Mouse (Mus musculus) natural killer cell, adult 2 months (primary cell): Measurements from ENCODE around the gene Fam189a2.

Experiments used
- DNase-seq, 2 experiments: peaks; one replicate each; pipeline ENCODE4 v3.0.0; 2022; ENCODE audit warnings: low spot score in 2 of 2

Gene Fam189a2

GRCm38 (mm10) chr19:24024667-24025066 lies 6.2 kb downstream of the Fam189a2 start:
- DNase-seq = no peak

DNA sequence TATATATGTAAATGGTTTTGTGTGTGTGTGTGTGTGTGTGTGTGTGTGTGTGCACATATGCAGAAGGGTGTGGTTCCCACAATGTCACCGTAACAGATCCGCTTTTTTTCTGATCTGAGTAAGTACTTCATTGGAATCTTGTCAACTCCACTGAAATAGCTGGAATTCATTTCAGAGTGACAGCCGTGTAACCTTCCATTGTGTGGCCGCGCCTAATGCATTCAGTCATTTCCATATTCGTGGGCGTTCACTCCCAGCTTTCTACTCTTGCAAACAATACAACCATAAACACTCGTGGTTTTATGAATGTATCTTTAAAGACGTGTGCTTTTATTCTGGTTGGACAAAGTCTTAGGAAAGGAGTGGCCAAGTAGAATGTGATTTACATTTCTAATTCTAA lies 6.7 kb downstream of the Fam189a2 start:
- DNase-seq = no peak

GRCm38 (mm10) chr19:24023351-24023750 lies 7.5 kb downstream of the Fam189a2 start:
- DNase-seq = no peak

DNA sequence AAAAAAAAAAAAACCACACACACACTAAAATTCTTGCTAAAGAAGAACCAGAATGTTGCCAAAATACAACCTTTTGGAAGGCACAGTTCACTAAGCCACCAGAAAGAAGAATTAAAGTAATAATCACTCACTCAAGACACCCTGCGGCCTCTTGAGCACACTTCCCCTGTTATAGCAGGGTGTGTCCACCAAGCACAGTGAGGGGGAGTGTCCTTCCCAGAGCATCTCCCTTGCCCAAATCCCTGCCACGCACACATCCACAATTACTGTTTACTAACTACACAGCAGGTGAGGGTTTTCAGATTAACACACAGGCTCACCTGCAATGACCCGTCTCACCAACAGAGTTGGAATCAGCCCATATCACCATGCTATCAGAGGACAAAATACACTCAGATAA lies 8.0 kb downstream of the Fam189a2 start:
- DNase-seq = no peak

GRCm38 (mm10) chr19:24022301-24022700 lies 8.5 kb downstream of the Fam189a2 start:
- DNase-seq = no peak

GRCm38 (mm10) chr19:24020736-24021135 lies 10.1 kb downstream of the Fam189a2 start:
- DNase-seq = no peak

DNA sequence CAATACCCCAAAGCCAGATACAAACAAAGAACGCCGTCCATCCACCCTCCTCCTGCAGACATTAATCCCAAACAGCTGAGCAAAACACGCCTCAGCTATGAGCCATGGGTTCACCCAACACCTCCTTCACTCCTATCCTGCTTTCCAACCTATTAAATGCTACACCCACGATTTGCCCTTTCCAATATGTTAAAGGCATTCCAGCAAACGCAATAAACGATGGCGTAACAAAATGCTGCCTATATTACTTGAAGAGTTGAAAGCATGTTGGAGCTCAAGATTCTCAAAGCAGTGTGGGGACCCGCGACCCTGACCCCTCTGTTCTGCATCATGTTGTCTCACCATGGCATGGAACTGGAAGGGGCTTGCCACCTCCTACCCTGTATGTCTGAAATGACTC lies 11.2 kb downstream of the Fam189a2 start:
- no peak for DNase-seq

- DNase-seq = no peak
Measured at GRCm38 (mm10) chr19:24018396-24018795, 12.4 kb downstream of the Fam189a2 start.

DNA sequence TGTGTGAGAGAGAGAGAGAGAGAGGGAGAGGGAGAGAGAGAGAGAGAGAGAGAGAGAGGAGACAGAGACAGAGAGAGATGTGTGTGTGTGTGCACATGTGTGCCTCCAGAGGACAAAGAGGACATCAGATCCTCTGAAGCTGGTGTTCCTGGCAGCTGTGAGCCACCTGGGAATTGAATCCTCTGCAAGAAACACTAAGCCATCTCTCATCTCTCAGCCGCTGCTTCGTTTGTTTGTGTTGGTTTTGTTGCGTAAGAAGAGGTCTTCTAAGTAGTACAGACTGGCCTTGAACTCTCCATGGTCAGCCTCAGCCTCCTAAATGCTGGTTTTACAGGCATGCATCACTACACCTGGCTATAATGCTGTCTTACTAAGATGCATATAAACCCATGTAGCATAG lies 12.9 kb downstream of the Fam189a2 start:
- no peak for DNase-seq

DNA sequence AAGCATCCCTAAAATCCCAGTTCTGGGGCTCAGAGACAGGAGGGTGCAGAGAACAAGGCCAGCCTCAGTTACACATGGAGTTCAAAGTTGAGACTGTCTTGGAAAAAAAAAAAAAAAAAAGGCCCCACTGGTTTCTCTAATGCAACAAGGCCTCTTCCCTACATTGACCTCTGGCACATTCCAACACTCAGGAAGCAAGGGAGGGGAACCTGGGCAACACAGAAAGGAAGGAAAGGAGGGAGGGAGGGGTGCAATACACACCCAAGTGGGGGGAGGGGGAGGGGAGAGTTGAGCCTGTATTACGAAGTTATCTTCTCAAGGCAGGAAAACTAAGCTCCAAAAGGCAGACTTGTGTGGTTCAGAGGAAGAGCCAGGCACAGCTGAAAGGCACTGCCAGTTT lies 13.4 kb downstream of the Fam189a2 start:
- DNase-seq = no peak

DNA sequence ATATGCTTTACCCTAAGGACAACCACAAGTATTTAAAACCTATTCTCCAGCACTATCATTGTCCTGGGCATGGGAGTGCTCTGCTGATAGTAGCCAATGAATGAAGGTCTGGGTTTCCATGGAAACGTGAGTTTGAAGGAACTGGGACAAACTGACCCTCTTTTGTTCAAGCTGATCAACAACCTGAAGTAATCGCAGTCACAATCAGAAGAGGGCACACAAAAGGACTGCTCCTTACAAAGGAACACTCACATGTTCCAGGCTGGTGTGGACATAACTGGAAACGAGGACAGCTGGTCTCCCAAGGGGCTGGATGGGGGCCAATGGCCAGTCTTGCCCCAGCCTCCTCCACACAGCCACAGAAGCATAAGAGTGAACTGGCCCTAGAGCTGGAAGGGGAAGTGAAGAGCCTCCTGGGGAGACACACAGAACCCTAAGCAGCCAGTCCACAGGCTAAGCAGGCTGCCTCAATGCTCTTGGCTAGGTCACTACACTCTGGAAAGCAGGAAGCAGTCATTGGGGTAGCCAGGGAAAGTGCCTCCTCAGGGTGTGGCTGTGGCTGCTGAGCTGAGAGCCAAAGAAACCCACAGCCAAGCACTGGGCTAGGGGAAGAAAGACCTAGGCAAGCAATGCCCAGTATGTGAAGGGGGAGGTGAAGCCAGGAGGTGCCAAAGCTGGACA lies 14.0 kb downstream of the Fam189a2 start:
- DNase-seq = no peak

- no peak for DNase-seq
Measured at GRCm38 (mm10) chr19:24013241-24013640, 17.6 kb downstream of the Fam189a2 start.

DNA sequence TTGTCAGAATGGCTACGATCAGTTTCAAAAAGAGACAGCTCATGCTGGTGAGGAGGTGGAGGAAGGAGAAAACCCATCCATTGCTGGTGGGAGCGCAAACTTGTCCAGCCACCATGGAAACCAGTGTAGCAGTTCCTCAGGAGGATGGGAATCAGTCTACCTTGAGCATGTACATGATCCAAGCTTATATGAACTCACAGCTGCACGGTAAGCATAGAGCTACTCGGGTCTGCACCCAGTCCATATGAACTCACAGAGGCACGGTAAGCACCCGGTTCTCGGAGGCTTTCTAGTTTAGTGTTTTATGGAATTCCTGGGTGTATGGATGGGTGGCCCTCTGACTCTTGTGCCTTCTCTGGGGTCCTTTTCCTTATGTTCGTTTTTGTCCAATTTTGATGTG lies 18.3 kb downstream of the Fam189a2 start:
- no peak for DNase-seq

- no peak for DNase-seq
Measured at GRCm38 (mm10) chr19:24007638-24008360, 23.0 kb downstream of the Fam189a2 start.

DNA sequence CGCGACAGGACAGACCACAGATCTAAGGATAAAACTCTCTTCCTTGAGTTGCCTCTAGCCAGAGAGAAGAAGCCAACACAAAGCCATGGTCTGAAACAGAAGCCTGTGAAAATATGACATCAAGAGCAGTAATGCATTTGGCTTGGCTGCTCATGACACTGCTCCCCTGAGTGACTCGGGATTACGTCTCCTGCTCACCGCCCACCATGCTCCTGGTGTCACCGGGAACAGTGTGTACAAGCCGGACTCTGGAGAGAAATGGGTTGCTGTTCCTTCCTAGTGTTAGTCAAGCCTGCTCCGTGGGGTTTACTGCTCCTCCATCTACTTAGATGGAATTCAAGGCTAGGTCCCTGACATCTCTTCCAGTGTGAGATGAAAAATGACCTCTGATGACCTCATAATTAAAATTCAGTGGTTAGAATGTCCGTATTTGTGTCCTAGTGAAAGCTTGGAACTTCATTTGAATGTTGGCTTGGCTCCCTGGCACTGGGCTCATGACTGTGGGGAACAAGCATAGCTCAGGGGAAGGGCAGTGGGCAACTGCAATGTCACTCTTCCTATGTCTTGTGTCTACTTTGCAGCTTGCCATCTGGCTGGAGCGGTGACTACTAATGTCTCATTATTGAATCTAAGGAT lies 23.7 kb downstream of the Fam189a2 start:
- no peak for DNase-seq

DNA sequence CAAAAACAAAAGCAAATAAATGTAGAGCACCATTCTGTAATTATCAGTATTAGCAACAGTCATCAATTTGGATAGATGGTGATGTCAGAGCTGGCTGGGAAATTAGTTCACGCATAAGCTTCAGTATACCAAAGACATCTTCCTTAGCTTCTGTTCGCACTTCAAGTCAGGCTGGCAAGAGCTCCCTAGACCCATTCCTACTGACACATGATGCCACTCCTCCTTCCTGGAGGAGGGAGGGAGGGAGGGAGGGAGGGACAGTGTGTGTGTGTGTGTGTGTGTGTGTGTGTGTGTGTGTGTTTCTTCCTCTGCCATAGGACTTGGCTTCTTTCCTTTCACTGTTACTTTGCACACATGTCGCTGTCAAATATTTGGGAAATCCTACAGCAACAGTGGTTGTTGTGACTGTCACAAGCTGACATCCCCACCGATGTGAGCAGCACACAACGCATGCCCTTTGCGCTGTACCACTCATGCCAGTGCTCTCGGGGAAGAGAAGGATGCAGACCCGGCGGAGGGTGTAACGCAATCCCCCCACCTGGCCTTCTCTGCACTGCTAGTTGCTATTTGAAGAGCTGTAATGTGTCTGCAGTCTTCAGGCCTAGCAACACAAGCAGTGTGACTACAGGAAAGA lies 34.9 kb downstream of the Fam189a2 start:
- DNase-seq = no peak

- DNase-seq = no peak
Measured at GRCm38 (mm10) chr19:23988166-23988565, 42.7 kb downstream of the Fam189a2 start.

DNA sequence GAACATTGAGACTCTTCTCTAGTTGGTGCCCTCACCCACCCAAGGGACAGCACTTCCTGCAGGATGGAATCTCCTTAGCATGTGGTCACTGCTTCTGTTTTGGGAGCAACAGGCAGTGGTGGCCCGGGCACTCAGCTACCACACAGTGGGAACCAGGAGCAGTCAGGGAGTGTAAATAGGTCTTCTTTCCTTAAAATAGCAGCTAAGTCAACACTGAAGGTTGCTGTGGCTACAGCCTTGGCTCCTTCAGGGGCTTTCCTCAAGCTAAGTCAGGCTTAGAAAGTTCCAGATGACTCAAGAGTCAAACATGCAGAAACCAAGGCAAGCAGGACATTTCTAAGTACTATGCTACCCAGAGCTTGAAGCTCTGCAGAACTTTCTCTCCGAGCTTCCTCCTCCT lies 43.5 kb downstream of the Fam189a2 start:
- DNase-seq = no peak

DNA sequence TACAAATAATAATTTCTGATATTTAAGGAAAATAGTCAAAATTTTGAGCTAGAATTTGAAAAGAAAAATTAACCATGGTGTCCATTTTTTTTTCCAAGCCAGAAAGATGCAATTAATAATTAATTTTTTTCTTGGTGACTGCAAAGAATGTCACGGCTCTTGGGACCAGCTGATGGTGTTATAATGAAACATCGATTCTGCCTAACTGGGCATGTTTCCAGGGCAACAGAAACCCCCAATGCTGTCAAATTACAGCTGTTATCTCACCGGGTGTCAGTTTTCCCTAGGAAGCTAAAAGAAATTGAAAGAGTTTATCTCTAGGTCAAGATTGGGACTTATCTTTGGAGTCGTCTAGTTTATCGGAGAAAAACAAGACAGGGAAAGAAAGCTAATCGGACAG lies 46.6 kb downstream of the Fam189a2 start:
- no peak for DNase-seq

DNA sequence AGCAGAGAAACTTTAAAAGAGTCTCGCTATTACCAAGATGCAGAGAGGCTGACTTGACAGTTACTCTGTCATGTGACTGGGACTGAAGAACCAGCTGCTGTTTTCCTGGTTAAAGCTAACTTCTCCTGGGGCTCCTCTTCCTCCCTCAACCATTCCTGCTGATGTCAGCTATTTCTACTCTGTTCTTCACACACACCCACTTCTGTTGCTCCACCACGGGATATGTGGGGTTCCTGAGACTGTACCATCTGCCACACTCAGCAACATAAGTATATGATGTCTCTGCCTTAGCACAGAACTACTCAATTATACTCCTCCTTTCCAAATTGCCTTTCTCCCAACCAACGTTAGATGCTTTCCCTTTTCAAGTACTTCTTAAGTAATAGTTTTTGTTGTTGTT lies 50.2 kb downstream of the Fam189a2 start:
- no peak for DNase-seq

GRCm38 (mm10) chr19:23977901-23978443 lies 52.8 kb downstream of the Fam189a2 start:
- DNase-seq = no peak
